ENCODE assay signal across 24 mouse cellular contexts in genomic region chr3:37810763-37811162, GRCm38 (mm10).
DNase-seq lines count a peak whose midpoint lies in the region; ATAC-seq lines count a peak whose summit lies in the region.
"Had no signal": no experiment of that assay in that cellular context is flagged by ENCODE, and none has a peak within 500 bp of the region (broad histone marks: within the 10 kb centered on the region; RNA-seq: fewer than 3 reads in every experiment).

No protein-coding gene starts in this region.

- H3K4me1 ChIP-seq in heart, embryonic 12.5 days (replicated peaks), result no peaks in the 10 kb centered on the region
- H3K4me1 ChIP-seq in heart, embryonic 10.5 days, result 0 out of 2 replicates have a peak, but pooled peaks cover 1% of the 10 kb centered on the region
- H3K4me1 ChIP-seq: forebrain, embryonic 13.5 days; forebrain, embryonic 15.5 days had no signal

- peaks cover 5% of the 10 kb centered on the region; the same call in 1 of the 2 replicates for H3K9me3 ChIP-seq in heart, embryonic 12.5 days (replicated peaks)
- peaks cover 2% of the 10 kb centered on the region; the same call in 1 of the 2 replicates for H3K9me3 ChIP-seq in heart, embryonic 10.5 days
- H3K9me3 ChIP-seq: embryonic facial prominence, embryonic 12.5 days; forebrain, embryonic 13.5 days; forebrain, embryonic 15.5 days; G1E had no signal

- H3K4me3 ChIP-seq in heart, embryonic 12.5 days, result no peak overlapping the region
- H3K4me3 ChIP-seq in heart, embryonic 10.5 days, result no peak overlapping the region
- H3K4me3 ChIP-seq: embryonic facial prominence, embryonic 10.5 days; embryonic facial prominence, embryonic 12.5 days; forebrain, embryonic 13.5 days; forebrain, embryonic 15.5 days had no signal

- WGBS in heart, embryonic 12.5 days, result 69% methylated on average over 2 of the region's 2 CpGs
- 76% methylated on average over 2 of the region's 2 CpGs for WGBS in heart, embryonic 10.5 days

- H3K36me3 ChIP-seq in heart, embryonic 12.5 days, result no peaks in the 10 kb centered on the region
- H3K36me3 ChIP-seq in heart, embryonic 10.5 days, result no peaks in the 10 kb centered on the region
- H3K36me3 ChIP-seq: embryonic facial prominence, embryonic 10.5 days; embryonic facial prominence, embryonic 12.5 days; forebrain, embryonic 15.5 days; G1E had no signal

- no peak overlapping the region for H3K9ac ChIP-seq in heart, embryonic 12.5 days
- H3K9ac ChIP-seq: embryonic facial prominence, embryonic 12.5 days; forebrain, embryonic 13.5 days; forebrain, embryonic 15.5 days had no signal

- H3K27me3 ChIP-seq in heart, embryonic 12.5 days (replicated peaks), result no peaks in the 10 kb centered on the region
- H3K27me3 ChIP-seq in heart, embryonic 10.5 days (ENCODE audit: insufficient read depth, poor library complexity, severe bottlenecking), result no peaks in the 10 kb centered on the region
- H3K27me3 ChIP-seq: CH12.LX; embryonic facial prominence, embryonic 12.5 days; Patski had no signal

- no peak for ATAC-seq in heart, embryonic 12.5 days (ENCODE audit: insufficient number of reproducible peaks, low FRiP score)
- ATAC-seq: activated CD4-positive, CD25-positive, alpha-beta regulatory T cell, adult 4 months; CD4-positive, CD25-positive, alpha-beta regulatory T cell, adult 4 months; forebrain, embryonic 13.5 days; forebrain, embryonic 15.5 days; Patski had no signal

- intact Hi-C loops in heart, postnatal 25 days (cut with DNase I), result no loop called here
- intact Hi-C loops in heart, postnatal 14 days (cut with DNase I), result no loop called here

- no peak overlapping the region for H3K4me2 ChIP-seq in heart, embryonic 12.5 days
- H3K4me2 ChIP-seq: embryonic facial prominence, embryonic 12.5 days; forebrain, embryonic 13.5 days; forebrain, embryonic 15.5 days had no signal

- H3K27ac ChIP-seq in heart, embryonic 12.5 days (ENCODE audit: poor library complexity, severe bottlenecking), result no peak overlapping the region
- H3K27ac ChIP-seq in heart, embryonic 10.5 days, result no peak overlapping the region
- H3K27ac ChIP-seq: embryonic facial prominence, embryonic 10.5 days; embryonic facial prominence, embryonic 12.5 days; forebrain, embryonic 13.5 days; forebrain, embryonic 15.5 days had no signal

- peak; percentile 95 for DNase-seq in heart, adult 11 months
- peak; percentile 56 for DNase-seq in heart, adult 8-10 months (ENCODE audit: low spot score)
- DNase-seq in heart, embryonic 10.5 days (ENCODE audit: low spot score), result no peak
- DNase-seq in heart, postnatal 25 days (ENCODE audit: low spot score), result peak; percentile 34
- no peak for DNase-seq in heart, postnatal 14 days
- DNase-seq: adrenal gland, adult 8-10 months; adrenal gland, postnatal 14 days; adrenal gland, postnatal 36 days; B cell, adult 2 months; cerebellum, adult 11-12 months; cerebellum, adult 2 months; cerebellum, adult 9-10 months; cerebellum, postnatal 10 days; cerebellum, postnatal 25 days had no signal

Comparison
In these comparisons a context has a peak if more than half of its experiments do, and no peak if none do; other contexts are left out.
1. DNase-seq: peak in heart, adult 11 months (single experiment), heart, adult 8-10 months (single experiment) and heart, postnatal 25 days (single experiment); none in heart, embryonic 10.5 days (single experiment) and heart, postnatal 14 days (0 of 2).